Mouse (Mus musculus): Measurements from ENCODE around the gene Orm3.

DNA sequence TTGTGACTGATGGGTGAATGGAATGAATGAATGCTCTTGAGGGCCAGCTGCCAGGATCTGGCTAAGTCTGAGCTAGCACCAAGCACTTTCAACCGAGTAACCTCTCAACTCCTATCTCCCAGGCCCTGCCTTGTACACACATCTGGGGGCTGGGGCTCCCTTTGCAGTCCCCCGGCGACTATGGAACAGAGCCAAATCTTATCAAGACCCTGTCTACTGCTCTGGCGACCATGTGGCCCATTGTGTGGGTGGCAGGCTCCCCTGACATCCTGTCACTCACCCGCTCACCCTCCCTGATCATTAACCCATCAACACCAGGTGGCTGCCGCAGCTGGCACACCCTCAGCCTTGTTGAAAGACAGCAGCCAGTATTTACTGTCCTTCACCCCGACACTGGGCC, 49.1 kb downstream of the Orm3 start:
- TF ChIP-seq MAX (IDR thresholded peaks at IDR 0.05; ENCODE audit: low read depth), result no peak
- TF ChIP-seq POLR2A (IDR thresholded peaks at IDR 0.05; ENCODE audit: insufficient read length, low read depth), result no peak
- TF ChIP-seq USF1 (IDR thresholded peaks at IDR 0.05; ENCODE audit: low read depth), result no peak
- no peak for TF ChIP-seq SRF (IDR thresholded peaks at IDR 0.05; ENCODE audit: control insufficient read depth, insufficient read length, low read depth)
